11 mouse cellular contexts compared by ENCODE assay signal in the genomic region with DNA sequence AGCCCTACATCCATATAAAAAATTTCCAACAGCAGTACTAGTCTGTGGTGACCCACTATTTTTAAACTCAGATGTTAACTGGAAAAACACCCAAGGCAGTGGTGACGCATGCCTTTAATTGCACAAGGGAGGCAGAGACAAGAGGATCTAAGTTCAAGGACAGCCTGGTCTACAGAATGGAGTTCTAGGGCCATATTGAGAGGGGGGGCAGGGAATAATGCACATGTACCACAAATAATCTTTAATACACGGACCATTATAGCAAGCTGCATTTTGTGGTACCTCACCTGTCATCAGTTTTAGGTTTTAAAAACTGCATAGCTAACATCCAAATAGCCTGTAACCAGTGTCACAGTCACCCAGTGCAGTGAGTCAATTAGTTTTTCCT. TPM values are rescaled to one million over a fixed set of nuclear protein-coding genes. Genes with fewer than 3 reads are reported as not detected.
DNase-seq lines count a peak whose midpoint lies in the region; ATAC-seq and TF ChIP-seq lines count a peak whose summit lies in the region.
"Had no signal": no experiment of that assay in that cellular context is flagged by ENCODE, and none has a peak within 500 bp of the region (broad histone marks: within the 10 kb centered on the region; RNA-seq: fewer than 3 reads in every experiment).

No protein-coding gene starts in this region.

- 39% methylated on average over 2 of the region's 2 CpGs for WGBS in forebrain, embryonic 13.5 days
- 45% methylated on average over 2 of the region's 2 CpGs for WGBS in forebrain, embryonic 12.5 days
- 45% methylated on average over 2 of the region's 2 CpGs for WGBS in midbrain, embryonic 11.5 days

- TF ChIP-seq CTCF in CH12.LX (conservative IDR thresholded peaks at IDR 0.05 in 1 of 2, IDR thresholded peaks at IDR 0.05 in 1 of 2; ENCODE audit: low read depth in 2 of 2, low read length in 2 of 2): no peak

- H3K36me3 ChIP-seq in forebrain, embryonic 13.5 days (ENCODE audit: poor library complexity, severe bottlenecking): peaks cover 44% of the 10 kb centered on the region
- H3K36me3 ChIP-seq in forebrain, embryonic 12.5 days (replicated peaks): peaks cover 55% of the 10 kb centered on the region
- H3K36me3 ChIP-seq in CH12.LX (replicated peaks in 1 of 2; ENCODE audit: control insufficient read depth in 1 of 2, insufficient read depth in 1 of 2, low read length in 1 of 2): peaks cover 43 to 55% of the 10 kb centered on the region in 2 experiments
- peaks cover 21% of the 10 kb centered on the region for H3K36me3 ChIP-seq in midbrain, embryonic 11.5 days (ENCODE audit: control insufficient read depth, insufficient read depth, low read length)

- in situ Hi-C loops in CH12.LX (cut with MboI; ENCODE audit: low pct_ligation_motif_present, low pct_unique_long_range_greater_than_20kb, low sequenced_read_pairs): no loop called here

- dilution Hi-C loops in CH12.LX (cut with MboI; ENCODE audit: extremely low pct_ligation_motif_present, extremely low pct_unique_long_range_greater_than_20kb, low sequenced_read_pairs): no loop called here

- H3K4me1 ChIP-seq in forebrain, embryonic 13.5 days: 0 out of 2 replicates have a peak, but pooled peaks cover 7% of the 10 kb centered on the region
- peaks cover 5% of the 10 kb centered on the region; the same call in 1 of the 2 replicates for H3K4me1 ChIP-seq in forebrain, embryonic 12.5 days
- peaks cover 0 to 20% of the 10 kb centered on the region in 2 experiments; a peak in 2 of 4 replicates for H3K4me1 ChIP-seq in CH12.LX (ENCODE audit: control insufficient read depth in 1 of 2, insufficient read depth in 2 of 2)
- H3K4me1 ChIP-seq in midbrain, embryonic 11.5 days (ENCODE audit: control insufficient read depth, insufficient read depth, low read length): no peaks in the 10 kb centered on the region

- no peak overlapping the region for H3K4me2 ChIP-seq in forebrain, embryonic 13.5 days
- H3K4me2 ChIP-seq in forebrain, embryonic 12.5 days: no peak overlapping the region
- no peak overlapping the region for H3K4me2 ChIP-seq in CH12.LX (ENCODE audit: insufficient read depth, low read depth, poor library complexity, severe bottlenecking)
- no peak overlapping the region for H3K4me2 ChIP-seq in midbrain, embryonic 11.5 days

- peak; percentile 72 for DNase-seq in CH12.LX (ENCODE audit: extremely low read depth)
- DNase-seq in midbrain, embryonic 11.5 days (ENCODE audit: low spot score, missing footprints): no peak
- no peak for DNase-seq in urinary bladder, adult 2 months (ENCODE audit: low spot score)
- no peak for DNase-seq in B cell, adult 2 months
- no peak for DNase-seq in kidney, postnatal 10 days
- DNase-seq: cerebellum, adult 2 months; layer of hippocampus, postnatal 36 days; thymus, postnatal 4 days had no signal

- no peak for TF ChIP-seq RAD21 in CH12.LX (IDR thresholded peaks at IDR 0.05; ENCODE audit: low read depth, low read length)

- no peak overlapping the region for H3K27ac ChIP-seq in forebrain, embryonic 13.5 days
- no peak overlapping the region for H3K27ac ChIP-seq in forebrain, embryonic 12.5 days
- no peak overlapping the region for H3K27ac ChIP-seq in CH12.LX (ENCODE audit: insufficient read depth, low read depth)
- H3K27ac ChIP-seq in midbrain, embryonic 11.5 days (ENCODE audit: low read depth, low read length): no peak overlapping the region

- peak; percentile 28 for ATAC-seq in forebrain, embryonic 13.5 days
- no peak for ATAC-seq in forebrain, embryonic 12.5 days (ENCODE audit: low FRiP score)
- ATAC-seq in granulocyte monocyte progenitor cell, adult 5-6 weeks (replicated peaks; ENCODE audit: poor library complexity, severe bottlenecking): peak; percentile 13; the same call in 1 of the 2 replicates
- peak; percentile 43; the same call in 1 of the 2 replicates for ATAC-seq in midbrain, embryonic 11.5 days (ENCODE audit: low FRiP score)

- no peaks in the 10 kb centered on the region for H3K27me3 ChIP-seq in forebrain, embryonic 13.5 days
- no peaks in the 10 kb centered on the region for H3K27me3 ChIP-seq in forebrain, embryonic 12.5 days
- no peaks in the 10 kb centered on the region for H3K27me3 ChIP-seq in CH12.LX (replicated peaks)
- no peaks in the 10 kb centered on the region for H3K27me3 ChIP-seq in midbrain, embryonic 11.5 days (ENCODE audit: control insufficient read depth, insufficient read depth, low read length)

- TF ChIP-seq POLR2A in CH12.LX (IDR thresholded peaks at IDR 0.05; ENCODE audit: low read depth, low read length): peak; percentile 43; the same call in 1 of the 2 replicates

- H3K9me3 ChIP-seq in forebrain, embryonic 13.5 days (replicated peaks): no peaks in the 10 kb centered on the region
- no peaks in the 10 kb centered on the region for H3K9me3 ChIP-seq in forebrain, embryonic 12.5 days
- H3K9me3 ChIP-seq in CH12.LX (replicated peaks; ENCODE audit: low read length): no peaks in the 10 kb centered on the region
- no peaks in the 10 kb centered on the region for H3K9me3 ChIP-seq in midbrain, embryonic 11.5 days (ENCODE audit: control insufficient read depth, low read length)

- H3K9ac ChIP-seq in forebrain, embryonic 13.5 days: no peak overlapping the region
- no peak overlapping the region for H3K9ac ChIP-seq in forebrain, embryonic 12.5 days
- H3K9ac ChIP-seq in CH12.LX (ENCODE audit: insufficient read depth, low read depth): no peak overlapping the region
- no peak overlapping the region for H3K9ac ChIP-seq in midbrain, embryonic 11.5 days (ENCODE audit: low read length)

- no peak overlapping the region for H3K4me3 ChIP-seq in forebrain, embryonic 13.5 days
- H3K4me3 ChIP-seq in forebrain, embryonic 12.5 days (replicated peaks): no peak overlapping the region
- no peak overlapping the region for H3K4me3 ChIP-seq in CH12.LX (replicated peaks in 1 of 3; ENCODE audit: low read depth in 2 of 3, low read length in 2 of 3, poor library complexity in 1 of 3)
- H3K4me3 ChIP-seq in midbrain, embryonic 11.5 days (ENCODE audit: low read depth, low read length): no peak overlapping the region

- H3K79me2 ChIP-seq in CH12.LX (replicated peaks; ENCODE audit: control insufficient read depth, extremely low read depth, insufficient read depth, poor library complexity, severe bottlenecking): peaks cover 9% of the 10 kb centered on the region

- no peak for TF ChIP-seq EP300 in CH12.LX (IDR thresholded peaks at IDR 0.05; ENCODE audit: low read length)

TF ChIP-seq in CH12.LX, 34 proteins besides CTCF, POLR2A, EP300 and RAD21 (continues in another document):
- TF ChIP-seq RCOR1 (conservative IDR thresholded peaks at IDR 0.05; ENCODE audit: low read depth, low read length) (no peak), ZMIZ1 (IDR thresholded peaks at IDR 0.05; ENCODE audit: low read depth, low read length) (no peak), USF1 (IDR thresholded peaks at IDR 0.05; ENCODE audit: low read depth, low read length) (no peak), ETS1 (conservative IDR thresholded peaks at IDR 0.05; ENCODE audit: low read depth, low read length) (no peak), MXI1 (IDR thresholded peaks at IDR 0.05; ENCODE audit: low read depth, low read length) (no peak), ELF1 (IDR thresholded peaks at IDR 0.05; ENCODE audit: low read depth, low read length) (no peak), MYC (IDR thresholded peaks at IDR 0.05; ENCODE audit: low read depth, low read length) (no peak), KAT2A (IDR thresholded peaks at IDR 0.05; ENCODE audit: insufficient replicate concordance, low read length) (no peak), USF2 (conservative IDR thresholded peaks at IDR 0.05; ENCODE audit: low read depth, low read length) (no peak), E2F4 (IDR thresholded peaks at IDR 0.05; ENCODE audit: insufficient replicate concordance, low read depth, low read length) (no peak), IRF4 (IDR thresholded peaks at IDR 0.05; ENCODE audit: low read depth, low read length) (no peak), SIN3A (IDR thresholded peaks at IDR 0.05; ENCODE audit: low read length) (no peak), BHLHE40 (IDR thresholded peaks at IDR 0.05; ENCODE audit: low read depth, low read length) (no peak)

RNA-seq across cellular contexts. Expression of a gene that starts 10.8 kb away (rescaled TPM):
- 2,330 and 2,378 TPM in 2 replicates for polyA plus RNA-seq in forebrain, embryonic 13.5 days (2015; fragmentation: Nextera tagmentation; extraction: Ambion mirVana)
- polyA plus RNA-seq in forebrain, embryonic 12.5 days (2016; fragmentation: Nextera tagmentation; extraction: Ambion mirVana): 2,862 and 3,130 TPM in 2 replicates
- total RNA-seq in CH12.LX (2012; rRNA removed) (500 and 668 TPM in 2 replicates), CH12.LX (2014; rRNA removed) (710 and 855 TPM in 2 replicates)
- 1,854 and 1,994 TPM in 2 replicates for polyA plus RNA-seq in CH12.LX (2012; ENCODE audit: insufficient read length, low read depth)
- total RNA-seq in granulocyte monocyte progenitor cell, adult 5-6 weeks (2014; fragmentation: Nextera tagmentation): 1,481 and 1,500 TPM in 2 replicates
- 1,312 and 1,646 TPM in 2 replicates for total RNA-seq in granulocyte monocyte progenitor cell, adult 5-6 weeks (2017)
- polyA plus RNA-seq in midbrain, embryonic 11.5 days (2014; fragmentation: Nextera tagmentation; extraction: Ambion mirVana): 1,654 and 1,893 TPM in 2 replicates
- polyA plus RNA-seq in urinary bladder, adult 2 months (2012; rRNA removed): 639 and 754 TPM in 2 replicates

RNA-seq across cellular contexts. Expression of a gene that starts 11.2 kb away (rescaled TPM):
- 732 and 791 TPM in 2 replicates for polyA plus RNA-seq in forebrain, embryonic 13.5 days (2015; fragmentation: Nextera tagmentation; extraction: Ambion mirVana)
- polyA plus RNA-seq in forebrain, embryonic 12.5 days (2016; fragmentation: Nextera tagmentation; extraction: Ambion mirVana): 719 and 759 TPM in 2 replicates
- total RNA-seq in CH12.LX (2012; rRNA removed) (145 and 199 TPM in 2 replicates), CH12.LX (2014; rRNA removed) (300 and 350 TPM in 2 replicates)
- polyA plus RNA-seq in CH12.LX (2012; ENCODE audit: insufficient read length, low read depth): 197 and 258 TPM in 2 replicates
- total RNA-seq in granulocyte monocyte progenitor cell, adult 5-6 weeks (2014; fragmentation: Nextera tagmentation): 259 and 278 TPM in 2 replicates
- 377 and 496 TPM in 2 replicates for total RNA-seq in granulocyte monocyte progenitor cell, adult 5-6 weeks (2017)
- polyA plus RNA-seq in midbrain, embryonic 11.5 days (2014; fragmentation: Nextera tagmentation; extraction: Ambion mirVana): 757 and 781 TPM in 2 replicates
- 67.3 and 76.3 TPM in 2 replicates for polyA plus RNA-seq in urinary bladder, adult 2 months (2012; rRNA removed)

RNA-seq across cellular contexts. Expression of a gene that starts 26.4 kb away (rescaled TPM):
- polyA plus RNA-seq in forebrain, embryonic 13.5 days (2015; fragmentation: Nextera tagmentation; extraction: Ambion mirVana): 3.7 and 3.8 TPM in 2 replicates
- 2.2 and 2.3 TPM in 2 replicates for polyA plus RNA-seq in forebrain, embryonic 12.5 days (2016; fragmentation: Nextera tagmentation; extraction: Ambion mirVana)
- 0.17 and 0.21 TPM in 2 replicates for total RNA-seq in CH12.LX (2012; rRNA removed)
- not detected in 2 replicates for total RNA-seq in CH12.LX (2014; rRNA removed)
- polyA plus RNA-seq in CH12.LX (2012; ENCODE audit: insufficient read length, low read depth): 0.14 and 0.38 TPM in 2 replicates
- not detected in 2 replicates for total RNA-seq in granulocyte monocyte progenitor cell, adult 5-6 weeks (2014; fragmentation: Nextera tagmentation)
- 0.73 TPM in 1 of 2 replicates, not detected in the other for total RNA-seq in granulocyte monocyte progenitor cell, adult 5-6 weeks (2017)
- polyA plus RNA-seq in midbrain, embryonic 11.5 days (2014; fragmentation: Nextera tagmentation; extraction: Ambion mirVana): 4.3 and 5.3 TPM in 2 replicates
- 38.2 and 49.5 TPM in 2 replicates for polyA plus RNA-seq in urinary bladder, adult 2 months (2012; rRNA removed)
